Mouse (Mus musculus): ENCODE measurements at regions not wholly inside any gene's neighbourhood (a gene's known extent, or its start where the extent isn't known, plus 50 kb on each side); places are given as distances from the start of the nearest gene placed in this dataset.

GRCm38 (mm10) chr2:131407337-131407736, 54.6 kb upstream of the Rnf24 start:
- TF ChIP-seq CTCF (IDR thresholded peaks at IDR 0.05; ENCODE audit: low read depth) (no peak), EP300 (IDR thresholded peaks at IDR 0.05; ENCODE audit: low read depth) (no peak)

Data from liver, postnatal 0 days (tissue).